Mouse (Mus musculus): ENCODE data around the gene Armc2.

GRCm38 (mm10) chr10:42042087-42042486 lies 23.8 kb upstream of the Armc2 start:
- TF ChIP-seq CTCF (IDR thresholded peaks at IDR 0.05; ENCODE audit: borderline replicate concordance, insufficient read depth, low read length) = no peak
- TF ChIP-seq POLR2A (IDR thresholded peaks at IDR 0.05; ENCODE audit: low read depth, low read length) = no peak
